Mouse (Mus musculus) heart, postnatal 0 days (tissue): ENCODE measurements around the gene Snrnp25. TPM values are rescaled to one million over a fixed set of nuclear protein-coding genes. Genes with fewer than 3 reads are reported as not detected.
A peak's percentile ranks its signal among the peaks of the same experiment; 100 is the strongest.

Source experiments
- ATAC-seq: fragments of 200-750 bp; cut with Nextera tagmentation; 2 replicates; pipeline ENCODE4 v1.8.0; 2017; ENCODE audit warnings: low read depth, moderate number of reproducible peaks, moderate library complexity; ENCODE audit not compliant: insufficient read depth
- DNase-seq: peaks from one replicate; pipeline ENCODE4 v3.0.0-alpha.2; 2016; ENCODE audit warnings: low spot score
- H3K27ac ChIP-seq: fragments of 300-500 bp; sonication (generic); 2 replicates; pipeline ENCODE4 v1.5.1; 2014; ENCODE audit warnings: low read depth, mild to moderate bottlenecking
- H3K27me3 ChIP-seq: fragments of 300-500 bp; sonication (generic); 2 replicates; pipeline ENCODE4 v1.6.1; 2014; ENCODE audit warnings: low read length, mixed read lengths; ENCODE audit not compliant: control insufficient read depth, insufficient read depth
- H3K36me3 ChIP-seq: fragments of 300-500 bp; sonication (generic); replicated peaks from 2 replicates; pipeline ENCODE4 v1.6.1; 2014; ENCODE audit warnings: low read length, mixed read lengths; ENCODE audit not compliant: control insufficient read depth, insufficient read depth
- H3K4me1 ChIP-seq: fragments of 300-500 bp; sonication (generic); 2 replicates; pipeline ENCODE4 v1.6.1; 2014; ENCODE audit warnings: antibody characterized with exemption; ENCODE audit not compliant: control insufficient read depth, insufficient read depth
- H3K4me2 ChIP-seq: fragments of 300-500 bp; sonication (generic); 2 replicates; pipeline ENCODE4 v1.6.1; 2014; ENCODE audit warnings: low read depth, mild to moderate bottlenecking, low read length, moderate library complexity
- H3K4me3 ChIP-seq: fragments of 300-500 bp; sonication (generic); 2 replicates; pipeline ENCODE4 v1.5.1; 2014; ENCODE audit warnings: low read depth, low read length
- H3K9ac ChIP-seq: fragments of 300-500 bp; sonication (generic); replicated peaks from 2 replicates; pipeline ENCODE4 v1.6.1; 2014; ENCODE audit warnings: low read depth, low read length, mixed read lengths
- H3K9me3 ChIP-seq: fragments of 300-500 bp; sonication (generic); replicated peaks from 2 replicates; pipeline ENCODE4 v1.6.1; 2016; ENCODE audit warnings: low read length; ENCODE audit not compliant: control insufficient read depth
- CTCF ChIP-seq: IDR thresholded peaks from 2 replicates; pipeline ENCODE4 v1.5.1; 2016; ENCODE audit warnings: antibody characterized with exemption, control low read depth, low read depth
- EP300 ChIP-seq: IDR thresholded peaks from 2 replicates; pipeline ENCODE4 v1.6.1; 2016; ENCODE audit warnings: antibody characterized with exemption, low read depth
- WGBS: fragments of 180-500 bp; shearing (Covaris S2); extraction: QIAGEN DNeasy Blood & Tissue Kit; methylation state at CpG from one replicate; pipeline ENCODE4 v1.1.7; 2014; 5-methylcytosine and 5-hydroxymethylcytosine counted together
- polyA plus RNA-seq: library from polyadenylated mRNA; unstranded; fragments of >200 nt; fragmentation: Nextera tagmentation; extraction: Ambion mirVana; gene quantifications from 2 replicates; pipeline ENCODE4 v1.2.1, GENCODE M21; 2015
- total RNA-seq: library from RNA; depleted of rRNA; stranded (reverse); fragments of >200 nt; gene quantifications from 2 replicates; pipeline ENCODE4 v1.2.3, GENCODE M21; 2014; ENCODE audit warnings: low replicate concordance

Snrnp25 gene
- total and polyA plus RNA-seq, 2 experiments from 2014 or later: 12.9 to 27.1 TPM

DNA sequence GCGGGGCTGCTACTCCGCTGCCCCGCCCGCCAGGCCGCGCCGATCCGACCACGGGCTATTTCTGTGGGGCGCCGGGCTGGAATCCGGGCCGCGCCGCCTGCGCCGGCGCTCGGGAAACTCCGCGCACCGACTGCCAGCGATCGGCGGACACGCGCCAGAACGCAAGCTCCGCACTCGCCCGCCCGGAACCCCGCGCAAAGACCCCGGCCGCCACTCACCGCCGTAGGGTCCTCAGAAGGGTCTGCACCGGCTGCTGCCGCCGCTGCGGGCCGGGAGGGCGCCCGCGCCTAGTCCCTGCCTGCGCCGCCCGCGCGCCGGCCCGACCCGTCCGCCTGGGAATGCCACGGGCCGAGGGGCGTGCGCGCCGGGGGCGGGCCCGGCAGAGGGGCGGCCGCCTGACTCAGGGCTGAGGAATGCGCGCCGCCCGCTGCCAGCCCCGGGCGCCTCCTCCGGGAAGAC lies 16.8 kb downstream of the Snrnp25 start, which contains the start of gene Rhbdf1:
Gene Rhbdf1, minus strand, starts transcription at position 350 of the 459 bp plus-strand sequence.
- WGBS: 1% methylated on average over 43 of the region's 72 CpGs
- no peaks in the 10 kb centered on the region for H3K36me3 ChIP-seq
- no peaks in the 10 kb centered on the region for H3K27me3 ChIP-seq
- peaks cover 44% of the 10 kb centered on the region for H3K4me1 ChIP-seq
- H3K4me3 ChIP-seq: peak within 1 kb of the TSS; percentile 79
- TF ChIP-seq EP300: no peak
- TF ChIP-seq CTCF: no peak
- no peaks in the 10 kb centered on the region for H3K9me3 ChIP-seq
- H3K9ac ChIP-seq: peak within 1 kb of the TSS; percentile 91
- ATAC-seq: peak; percentile 55
- H3K4me2 ChIP-seq: peak within 1 kb of the TSS; percentile 89
- peak within 1 kb of the TSS; percentile 91 for H3K27ac ChIP-seq
- peak; percentile 65 for DNase-seq

DNA sequence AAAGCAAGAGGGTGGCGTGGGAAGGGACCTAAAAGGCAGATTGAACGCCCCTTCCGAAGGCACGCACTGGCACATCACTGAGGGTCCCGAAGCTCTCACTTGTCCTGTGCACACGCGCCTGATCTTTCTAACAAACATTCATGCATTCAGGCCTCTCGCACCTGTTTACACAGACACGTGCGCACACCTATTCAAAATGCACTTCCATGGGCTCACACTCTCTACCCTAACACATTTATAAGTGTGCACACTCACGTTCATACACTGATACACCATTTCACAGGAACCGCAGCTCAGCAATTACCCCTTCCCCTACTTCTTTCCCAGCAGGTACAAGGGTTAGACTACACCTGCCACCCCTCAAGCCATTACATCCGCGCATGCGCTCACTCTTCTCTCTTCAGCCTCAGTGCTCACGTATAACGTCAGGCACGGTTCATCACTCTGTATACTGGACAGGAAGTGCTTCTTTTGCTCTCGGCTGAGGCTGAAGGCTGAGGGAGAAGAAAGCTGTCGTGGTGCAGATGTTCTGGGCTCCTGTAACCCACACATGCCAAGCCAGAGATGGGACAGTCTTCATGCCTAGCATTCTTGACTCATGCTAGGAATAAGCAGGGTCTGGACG lies 17.5 kb downstream of the Snrnp25 start:
- no peak for TF ChIP-seq CTCF
- no peak for TF ChIP-seq EP300
- ATAC-seq: no peak
- WGBS: 14% methylated on average over 21 of the region's 21 CpGs

DNA sequence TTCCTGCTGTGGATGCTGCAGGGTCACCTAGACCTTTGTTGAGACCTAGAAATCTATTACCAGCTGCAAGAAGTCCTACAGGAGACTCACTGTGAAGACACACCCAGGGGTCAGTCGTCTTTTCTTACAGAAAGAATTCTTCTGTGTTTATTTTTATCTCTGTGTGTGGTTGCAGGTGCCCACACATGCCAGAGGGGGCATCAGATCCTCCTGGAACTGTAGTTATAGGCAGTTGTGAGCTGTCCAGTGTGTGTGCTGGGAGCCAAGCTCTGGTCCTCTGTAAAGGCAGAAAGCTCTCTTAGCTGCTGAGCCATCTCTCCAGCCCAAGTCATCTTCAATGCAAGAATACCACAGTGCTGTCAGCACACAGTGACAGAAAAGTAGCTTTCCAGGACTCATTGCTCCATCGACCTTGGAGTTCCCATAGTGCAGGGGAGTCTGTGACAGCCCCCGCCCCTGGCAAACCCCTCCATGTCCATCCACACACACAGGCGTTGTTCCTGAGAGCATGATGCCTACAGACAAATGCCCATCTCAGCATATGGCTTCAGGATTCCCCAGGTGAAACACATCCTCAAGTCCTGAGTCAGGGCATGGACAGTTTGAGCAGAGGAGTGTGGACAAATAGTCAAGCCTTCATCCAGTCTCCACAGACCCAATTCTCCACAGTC lies 18.2 kb downstream of the Snrnp25 start:
- H3K36me3 ChIP-seq: no peaks in the 10 kb centered on the region
- no peak overlapping the region for H3K4me3 ChIP-seq
- H3K4me2 ChIP-seq: no peak overlapping the region
- peaks cover 47% of the 10 kb centered on the region for H3K4me1 ChIP-seq
- WGBS: 61% methylated on average over 4 of the region's 4 CpGs
- no peak overlapping the region for H3K9ac ChIP-seq
- H3K9me3 ChIP-seq: no peaks in the 10 kb centered on the region
- H3K27me3 ChIP-seq: no peaks in the 10 kb centered on the region
- TF ChIP-seq CTCF (no peak), EP300 (no peak)
- no peak for ATAC-seq
- peak overlapping the region; percentile 65 for H3K27ac ChIP-seq
- no peak for DNase-seq

More for the DNA sequence above, 17.5 kb downstream of the Snrnp25 start:
- Histone ChIP-seq H3K4me1 (peaks cover 47% of the 10 kb centered on the region), H3K4me2 (peak overlapping the region; percentile 89), H3K27me3 (no peaks in the 10 kb centered on the region), H3K4me3 (peak overlapping the region; percentile 79), H3K9me3 (no peaks in the 10 kb centered on the region), H3K9ac (peak overlapping the region; percentile 91), H3K36me3 (no peaks in the 10 kb centered on the region), H3K27ac (peak overlapping the region; percentile 91)
- no peak for DNase-seq

DNA sequence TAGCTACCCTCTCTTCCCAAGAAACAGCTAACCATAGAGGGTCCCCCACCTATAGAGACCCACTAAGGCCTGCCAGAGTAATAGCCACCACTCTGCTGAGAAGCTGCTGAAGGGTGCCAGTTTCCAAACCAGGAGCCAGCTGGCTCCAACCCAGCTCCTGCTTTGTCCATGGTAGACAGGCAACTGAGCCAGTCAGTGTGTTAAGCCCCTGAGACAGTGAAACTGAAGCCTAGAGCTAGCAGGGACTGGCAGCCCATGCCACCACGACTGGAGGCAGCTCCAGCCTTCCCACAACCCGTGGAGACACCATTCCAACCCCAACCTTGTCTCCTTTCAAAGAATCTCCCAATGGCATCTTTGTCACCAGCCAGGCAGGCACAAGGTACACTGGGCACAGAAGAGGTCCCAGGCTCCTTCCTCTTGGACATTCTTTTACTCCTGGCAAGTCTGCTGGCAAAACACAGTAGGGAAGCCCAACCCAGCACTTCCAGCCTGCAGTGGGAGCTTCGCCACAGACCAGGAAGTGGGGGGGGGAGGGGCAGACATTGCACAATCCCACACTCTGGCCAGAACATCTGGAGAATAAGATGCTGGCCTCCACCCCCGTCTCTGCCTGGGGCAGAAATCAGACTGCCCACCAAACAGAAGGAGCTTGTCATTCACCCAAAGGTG lies 19.4 kb downstream of the Snrnp25 start:
- no peaks in the 10 kb centered on the region for H3K27me3 ChIP-seq
- ATAC-seq (peak; percentile 33), DNase-seq (peak; percentile 80)
- H3K4me2 ChIP-seq: no peak overlapping the region
- WGBS: 17% methylated on average over 4 of the region's 4 CpGs
- peak overlapping the region; percentile 89 for H3K27ac ChIP-seq
- TF ChIP-seq EP300 (peak; percentile 70; the same call in 1 of the 2 replicates), CTCF (no peak)
- no peak overlapping the region for H3K4me3 ChIP-seq
- no peak overlapping the region for H3K9ac ChIP-seq
- 0 out of 2 replicates have a peak, but pooled peaks cover 7% of the 10 kb centered on the region for H3K36me3 ChIP-seq
- H3K9me3 ChIP-seq: no peaks in the 10 kb centered on the region
- peaks cover 47% of the 10 kb centered on the region for H3K4me1 ChIP-seq
